Mouse (Mus musculus): ENCODE measurements at regions not wholly inside any gene's neighbourhood (a gene's known extent, or its start where the extent isn't known, plus 50 kb on each side); places are given as distances from the start of the nearest gene placed in this dataset.

DNA sequence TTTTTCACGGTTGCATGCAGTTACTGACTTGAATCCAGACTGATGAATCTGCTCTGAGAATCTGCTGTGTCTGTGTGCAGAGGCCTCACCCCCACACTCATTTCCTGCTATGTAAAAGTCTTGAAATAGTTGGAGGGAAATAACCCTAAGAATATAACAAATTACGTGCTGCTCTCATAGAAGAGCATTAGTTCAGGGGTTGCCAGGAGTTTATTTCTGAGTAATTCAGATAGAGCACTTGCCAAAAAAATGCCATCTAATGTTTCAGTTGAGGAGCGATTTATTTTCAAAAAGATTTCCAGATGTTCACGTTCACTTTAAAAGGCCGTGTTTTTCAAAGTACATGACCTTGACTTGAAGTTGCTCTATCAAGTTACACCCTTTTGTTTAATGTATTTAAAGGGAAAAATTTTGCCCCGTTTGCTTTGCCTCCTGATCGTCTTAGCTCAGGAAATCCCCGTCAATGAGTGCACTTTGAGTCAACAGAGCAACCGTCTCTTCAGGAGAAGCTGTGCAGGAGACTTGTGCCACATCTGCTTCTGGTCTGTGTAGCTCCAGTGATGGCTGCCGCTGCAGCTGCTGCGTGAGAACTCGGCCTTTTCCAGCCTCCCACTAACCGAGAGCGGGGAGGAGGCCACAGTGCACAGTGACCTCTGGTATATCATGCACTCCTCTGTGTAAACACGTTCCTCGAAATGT is 50.9 kb upstream of the Sec61g start:
- H3K36me3 ChIP-seq (ENCODE audit: control insufficient read depth, insufficient read depth, low read length), result no peaks in the 10 kb centered on the region
- H3K4me1 ChIP-seq (ENCODE audit: control insufficient read depth, insufficient read depth, low read length), result no peaks in the 10 kb centered on the region
- no peak overlapping the region for H3K27ac ChIP-seq (ENCODE audit: low read length)
- WGBS, result 61% methylated on average over 16 of the region's 16 CpGs
- no peaks in the 10 kb centered on the region for H3K27me3 ChIP-seq (ENCODE audit: control insufficient read depth, insufficient read depth, low read depth, low read length)
- no peak overlapping the region for H3K4me2 ChIP-seq (ENCODE audit: low read length)
- H3K9ac ChIP-seq (ENCODE audit: low read depth, low read length), result no peak overlapping the region
- ATAC-seq, result no peak
- no peak overlapping the region for H3K4me3 ChIP-seq (ENCODE audit: low read depth, low read length)
- no peaks in the 10 kb centered on the region for H3K9me3 ChIP-seq (replicated peaks; ENCODE audit: control insufficient read depth, low read length, poor library complexity, severe bottlenecking)

- Histone ChIP-seq H3K4me3 (ENCODE audit: low read depth, low read length) (no peak overlapping the region), H3K9ac (ENCODE audit: low read depth, low read length) (no peak overlapping the region), H3K9me3 (replicated peaks; ENCODE audit: control insufficient read depth, low read length, poor library complexity, severe bottlenecking) (no peaks in the 10 kb centered on the region), H3K36me3 (ENCODE audit: control insufficient read depth, insufficient read depth, low read length) (no peaks in the 10 kb centered on the region), H3K4me1 (ENCODE audit: control insufficient read depth, insufficient read depth, low read length) (no peaks in the 10 kb centered on the region), H3K27me3 (ENCODE audit: control insufficient read depth, insufficient read depth, low read depth, low read length) (no peaks in the 10 kb centered on the region), H3K27ac (ENCODE audit: low read length) (no peak overlapping the region), H3K4me2 (ENCODE audit: low read length) (no peak overlapping the region)
- no peak for ATAC-seq
- WGBS, result 85% methylated on average over 4 of the region's 4 CpGs
Observed at GRCm38 (mm10) chr11:16561727-16562126, 53.4 kb upstream of the Sec61g start.

DNA sequence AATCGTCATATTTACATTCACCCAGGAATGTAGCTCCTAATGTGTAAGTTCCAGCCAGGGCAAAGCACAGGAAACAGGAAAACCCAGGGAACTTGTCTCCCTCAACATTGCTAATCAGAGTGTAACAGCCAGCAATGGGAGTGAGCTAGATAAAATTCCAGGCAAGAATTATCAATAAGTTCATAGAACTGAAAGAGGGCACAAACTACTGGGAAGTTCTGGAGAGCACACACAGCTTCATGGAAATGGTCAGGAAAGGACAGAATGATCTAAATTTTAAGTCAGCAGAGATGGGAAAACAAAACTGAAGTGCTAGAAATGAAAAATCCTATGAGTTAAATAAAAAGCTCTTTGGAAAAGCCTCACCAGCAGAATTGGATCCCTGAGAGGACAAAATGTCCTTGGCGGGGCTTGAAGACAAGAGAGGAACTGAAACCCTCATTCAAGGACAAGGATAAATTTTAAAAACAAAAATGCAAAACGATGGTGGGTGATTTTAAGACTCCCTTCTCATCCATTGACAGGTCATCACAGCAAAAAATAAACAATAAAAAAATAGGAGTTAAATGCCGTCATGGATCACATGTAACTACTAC is 80.9 kb upstream of the Sec61g start:
- 88% methylated on average over 4 of the region's 4 CpGs for WGBS
- no peaks in the 10 kb centered on the region for H3K9me3 ChIP-seq (replicated peaks; ENCODE audit: control insufficient read depth, low read length, poor library complexity, severe bottlenecking)
- H3K27ac ChIP-seq (ENCODE audit: low read length), result no peak overlapping the region
- no peaks in the 10 kb centered on the region for H3K27me3 ChIP-seq (ENCODE audit: control insufficient read depth, insufficient read depth, low read depth, low read length)
- H3K36me3 ChIP-seq (ENCODE audit: control insufficient read depth, insufficient read depth, low read length), result no peaks in the 10 kb centered on the region
- H3K4me3 ChIP-seq (ENCODE audit: low read depth, low read length), result no peak overlapping the region
- peaks cover 5% of the 10 kb centered on the region for H3K4me1 ChIP-seq (ENCODE audit: control insufficient read depth, insufficient read depth, low read length)
- H3K9ac ChIP-seq (ENCODE audit: low read depth, low read length), result no peak overlapping the region
- ATAC-seq, result no peak
- H3K4me2 ChIP-seq (ENCODE audit: low read length), result no peak overlapping the region

DNA sequence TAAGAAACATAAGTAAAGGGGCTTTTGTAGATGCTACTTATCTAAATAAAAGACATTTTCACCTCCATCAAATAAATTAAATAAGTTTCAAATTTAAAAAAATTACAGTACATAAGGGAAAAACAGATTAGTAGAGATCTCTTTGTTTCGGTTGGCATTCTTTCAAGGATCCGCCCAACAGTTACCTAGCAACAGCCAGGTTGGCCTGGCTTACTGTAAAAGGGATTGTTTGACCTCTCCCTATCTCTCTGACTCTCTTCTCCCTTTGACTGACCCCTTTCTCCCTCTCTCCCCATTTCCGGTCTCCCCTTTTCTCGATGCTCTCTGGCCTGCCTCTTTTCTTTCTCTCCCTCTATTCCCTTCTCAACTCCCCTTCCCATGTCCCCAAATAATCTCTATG is 82.3 kb upstream of the Sec61g start:
- no peaks in the 10 kb centered on the region for H3K36me3 ChIP-seq (ENCODE audit: control insufficient read depth, insufficient read depth, low read length)
- no peak overlapping the region for H3K4me3 ChIP-seq (ENCODE audit: low read depth, low read length)
- WGBS, result 47% methylated on average over 4 of the region's 4 CpGs
- no peaks in the 10 kb centered on the region for H3K27me3 ChIP-seq (ENCODE audit: control insufficient read depth, insufficient read depth, low read depth, low read length)
- H3K4me2 ChIP-seq (ENCODE audit: low read length), result no peak overlapping the region
- no peak for ATAC-seq
- H3K9ac ChIP-seq (ENCODE audit: low read depth, low read length), result no peak overlapping the region
- H3K27ac ChIP-seq (ENCODE audit: low read length), result no peak overlapping the region
- H3K9me3 ChIP-seq (replicated peaks; ENCODE audit: control insufficient read depth, low read length, poor library complexity, severe bottlenecking), result no peaks in the 10 kb centered on the region
- peaks cover 5% of the 10 kb centered on the region for H3K4me1 ChIP-seq (ENCODE audit: control insufficient read depth, insufficient read depth, low read length)

GRCm38 (mm10) chr11:16591471-16591921 is 83.2 kb upstream of the Sec61g start:
- peak overlapping the region; percentile 16; the same call in 1 of the 2 replicates for H3K4me2 ChIP-seq (ENCODE audit: low read length)
- no peaks in the 10 kb centered on the region for H3K27me3 ChIP-seq (ENCODE audit: control insufficient read depth, insufficient read depth, low read depth, low read length)
- H3K4me3 ChIP-seq (ENCODE audit: low read depth, low read length), result no peak overlapping the region
- peak; percentile 96 for ATAC-seq
- WGBS, result 1% methylated on average over 7 of the region's 7 CpGs
- peak overlapping the region; percentile 30; the same call in 1 of the 2 replicates for H3K27ac ChIP-seq (ENCODE audit: low read length)
- H3K36me3 ChIP-seq (ENCODE audit: control insufficient read depth, insufficient read depth, low read length), result no peaks in the 10 kb centered on the region
- no peaks in the 10 kb centered on the region for H3K9me3 ChIP-seq (replicated peaks; ENCODE audit: control insufficient read depth, low read length, poor library complexity, severe bottlenecking)
- no peak overlapping the region for H3K9ac ChIP-seq (ENCODE audit: low read depth, low read length)
- peaks cover 5% of the 10 kb centered on the region for H3K4me1 ChIP-seq (ENCODE audit: control insufficient read depth, insufficient read depth, low read length)

GRCm38 (mm10) chr11:16592006-16592405 is 83.7 kb upstream of the Sec61g start:
- Histone ChIP-seq H3K9ac (ENCODE audit: low read depth, low read length) (no peak overlapping the region), H3K36me3 (ENCODE audit: control insufficient read depth, insufficient read depth, low read length) (no peaks in the 10 kb centered on the region), H3K9me3 (replicated peaks; ENCODE audit: control insufficient read depth, low read length, poor library complexity, severe bottlenecking) (no peaks in the 10 kb centered on the region), H3K4me3 (ENCODE audit: low read depth, low read length) (no peak overlapping the region), H3K4me1 (ENCODE audit: control insufficient read depth, insufficient read depth, low read length) (peaks cover 5% of the 10 kb centered on the region), H3K27ac (ENCODE audit: low read length) (peak overlapping the region; percentile 30; the same call in 1 of the 2 replicates), H3K4me2 (ENCODE audit: low read length) (no peak overlapping the region; the same call in 1 of the 2 replicates), H3K27me3 (ENCODE audit: control insufficient read depth, insufficient read depth, low read depth, low read length) (no peaks in the 10 kb centered on the region)
- ATAC-seq, result 0 out of 2 replicates have a peak, but pooled peaks have one; percentile 6
- WGBS, result 39% methylated on average over 4 of the region's 4 CpGs

DNA sequence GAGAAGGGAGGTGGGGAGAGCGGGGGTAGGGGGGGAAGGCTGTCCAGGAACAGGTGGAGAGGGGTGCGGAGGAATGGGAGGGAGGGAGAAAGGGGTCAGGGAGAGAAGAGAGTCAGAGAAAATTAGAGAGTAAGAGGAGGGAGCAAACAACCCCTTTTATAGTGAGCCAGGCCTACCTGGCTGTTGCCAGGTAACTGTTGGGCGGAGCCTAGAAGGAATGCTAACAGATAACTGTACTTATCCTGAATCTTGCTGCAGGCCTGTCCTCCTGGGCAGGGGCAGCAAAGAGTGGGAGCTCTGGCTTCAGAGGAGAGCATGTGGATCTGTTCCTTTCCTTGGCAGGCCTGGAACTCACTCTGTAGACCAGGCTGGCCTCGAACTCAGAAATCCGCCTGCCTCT is 84.5 kb upstream of the Sec61g start:
- Histone ChIP-seq H3K4me1 (ENCODE audit: control insufficient read depth, insufficient read depth, low read length) (peaks cover 5% of the 10 kb centered on the region), H3K36me3 (ENCODE audit: control insufficient read depth, insufficient read depth, low read length) (no peaks in the 10 kb centered on the region), H3K9me3 (replicated peaks; ENCODE audit: control insufficient read depth, low read length, poor library complexity, severe bottlenecking) (no peaks in the 10 kb centered on the region), H3K27ac (ENCODE audit: low read length) (no peak overlapping the region), H3K4me3 (ENCODE audit: low read depth, low read length) (no peak overlapping the region), H3K27me3 (ENCODE audit: control insufficient read depth, insufficient read depth, low read depth, low read length) (no peaks in the 10 kb centered on the region), H3K9ac (ENCODE audit: low read depth, low read length) (no peak overlapping the region), H3K4me2 (ENCODE audit: low read length) (no peak overlapping the region)
- no peak for ATAC-seq
- 94% methylated on average over 5 of the region's 5 CpGs for WGBS

- Histone ChIP-seq H3K9me3 (replicated peaks; ENCODE audit: control insufficient read depth, low read length, poor library complexity, severe bottlenecking) (peaks cover 3% of the 10 kb centered on the region; the same call in 1 of the 2 replicates), H3K27me3 (ENCODE audit: control insufficient read depth, insufficient read depth, low read depth, low read length) (no peaks in the 10 kb centered on the region), H3K27ac (ENCODE audit: low read length) (no peak overlapping the region), H3K36me3 (ENCODE audit: control insufficient read depth, insufficient read depth, low read length) (no peaks in the 10 kb centered on the region), H3K4me2 (ENCODE audit: low read length) (no peak overlapping the region), H3K4me3 (ENCODE audit: low read depth, low read length) (no peak overlapping the region), H3K9ac (ENCODE audit: low read depth, low read length) (no peak overlapping the region), H3K4me1 (ENCODE audit: control insufficient read depth, insufficient read depth, low read length) (peaks cover 5% of the 10 kb centered on the region)
- WGBS, result 37% methylated on average over 1 of the region's 1 CpGs
- no peak for ATAC-seq
Observed at GRCm38 (mm10) chr11:16594832-16595231, 86.5 kb upstream of the Sec61g start.

GRCm38 (mm10) chr11:16597038-16597830 is 89.0 kb upstream of the Sec61g start:
- no peak overlapping the region for H3K4me2 ChIP-seq (ENCODE audit: low read length)
- H3K4me3 ChIP-seq (ENCODE audit: low read depth, low read length), result no peak overlapping the region
- no peaks in the 10 kb centered on the region for H3K4me1 ChIP-seq (ENCODE audit: control insufficient read depth, insufficient read depth, low read length)
- H3K36me3 ChIP-seq (ENCODE audit: control insufficient read depth, insufficient read depth, low read length), result no peaks in the 10 kb centered on the region
- H3K9ac ChIP-seq (ENCODE audit: low read depth, low read length), result no peak overlapping the region
- H3K9me3 ChIP-seq (replicated peaks; ENCODE audit: control insufficient read depth, low read length, poor library complexity, severe bottlenecking), result peaks cover 3% of the 10 kb centered on the region; the same call in 1 of the 2 replicates
- WGBS, result 92% methylated on average over 6 of the region's 6 CpGs
- H3K27me3 ChIP-seq (ENCODE audit: control insufficient read depth, insufficient read depth, low read depth, low read length), result no peaks in the 10 kb centered on the region
- ATAC-seq, result no peak
- H3K27ac ChIP-seq (ENCODE audit: low read length), result no peak overlapping the region
